Mouse (Mus musculus): Measurements from ENCODE around the gene Fam193b. TPM values are rescaled to one million over a fixed set of nuclear protein-coding genes. Genes with fewer than 3 reads are reported as not detected.

The Fam193b gene
- polyA plus RNA-seq, 2 experiments = 4.0 to 20.9 TPM

DNA sequence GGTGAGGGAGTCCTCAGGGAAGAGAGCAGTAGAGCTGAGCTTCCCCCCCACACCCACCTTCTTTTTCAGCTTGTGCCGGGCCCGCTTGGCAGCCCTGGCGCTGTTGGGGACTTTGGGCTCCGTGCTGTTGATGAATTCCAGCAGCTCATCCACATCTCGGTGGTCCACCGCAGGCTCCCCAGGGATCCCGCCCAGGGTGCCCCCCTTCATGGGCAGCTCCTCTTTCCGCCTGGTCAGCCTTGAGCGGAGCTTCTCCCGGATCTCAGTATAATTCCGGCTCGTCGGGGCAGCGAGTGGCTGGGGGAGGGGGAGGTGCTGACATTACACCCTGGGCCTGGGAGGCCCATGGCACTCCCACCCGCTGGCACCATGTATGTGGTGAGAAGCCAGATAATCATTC, 21.9 kb downstream of the Fam193b start:
- no peaks in the 10 kb centered on the region for H3K27me3 ChIP-seq (ENCODE audit: control insufficient read depth, insufficient read depth, low read length)

DNA sequence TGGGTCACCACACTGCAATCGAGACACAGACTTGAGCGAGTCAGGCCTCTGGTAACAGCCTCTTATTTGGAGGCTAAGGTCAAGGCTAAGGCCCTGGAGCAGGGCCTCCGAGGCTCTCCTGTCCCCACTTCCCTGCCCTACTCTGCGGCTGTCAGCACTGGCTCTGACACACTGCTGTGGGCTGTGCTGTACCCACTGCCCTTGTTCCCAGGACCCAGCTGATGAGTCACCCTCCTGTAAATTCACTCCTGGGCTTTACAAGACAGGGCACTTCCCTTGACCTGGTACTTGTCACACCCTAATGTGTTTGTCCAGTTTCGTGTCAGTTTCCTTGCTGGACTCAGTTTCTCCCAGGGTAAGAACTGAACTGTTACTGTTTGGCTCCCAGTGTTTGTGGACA, 22.5 kb downstream of the Fam193b start:
- peaks cover 4 to 13% of the 10 kb centered on the region in 2 experiments; a peak in 3 of 4 replicates for H3K4me1 ChIP-seq (replicated peaks; ENCODE audit: control insufficient read depth in 2 of 2, insufficient read depth in 2 of 2, low read length in 1 of 2)
- no peak overlapping the region for H3K27ac ChIP-seq
- H3K4me2 ChIP-seq (ENCODE audit: low read depth) = no peak overlapping the region
- no peaks in the 10 kb centered on the region; the same call in none of the 2 replicates for H3K36me3 ChIP-seq (replicated peaks; ENCODE audit: control insufficient read depth, insufficient read depth, low read depth)
- TF ChIP-seq CTCF (IDR thresholded peaks at IDR 0.05; ENCODE audit: low read depth) = no peak
- no peak for TF ChIP-seq EP300 (IDR thresholded peaks at IDR 0.05; ENCODE audit: low read depth)
- H3K4me3 ChIP-seq (ENCODE audit: insufficient read depth in 1 of 2, low read depth in 2 of 2, low read length in 2 of 2) = no peak overlapping the region
- H3K9me3 ChIP-seq (ENCODE audit: control insufficient read depth, low read length) = no peaks in the 10 kb centered on the region
- no peaks in the 10 kb centered on the region for H3K27me3 ChIP-seq (ENCODE audit: control insufficient read depth, insufficient read depth, low read length)
- 75% methylated on average over 5 of the region's 5 CpGs for WGBS (ENCODE audit: insufficient replicate concordance)
- ATAC-seq (ENCODE audit: insufficient read depth) (no peak), DNase-seq (ENCODE audit: low read depth in 3 of 3, low spot score in 3 of 3) (no peak)
- H3K9ac ChIP-seq (replicated peaks) = no peak overlapping the region

More for the DNA sequence above, 21.9 kb downstream of the Fam193b start:
- no peak for TF ChIP-seq CTCF (IDR thresholded peaks at IDR 0.05; ENCODE audit: low read depth)
- TF ChIP-seq EP300 (IDR thresholded peaks at IDR 0.05; ENCODE audit: low read depth) = no peak
- no peaks in the 10 kb centered on the region; the same call in none of the 2 replicates for H3K36me3 ChIP-seq (replicated peaks; ENCODE audit: control insufficient read depth, insufficient read depth, low read depth)
- H3K4me1 ChIP-seq (replicated peaks; ENCODE audit: control insufficient read depth in 2 of 2, insufficient read depth in 2 of 2, low read length in 1 of 2) = peaks cover 4 to 13% of the 10 kb centered on the region in 2 experiments; a peak in 3 of 4 replicates
- 86% methylated on average over 15 of the region's 15 CpGs for WGBS (ENCODE audit: insufficient replicate concordance)
- H3K9me3 ChIP-seq (ENCODE audit: control insufficient read depth, low read length) = no peaks in the 10 kb centered on the region
- H3K4me3 ChIP-seq (ENCODE audit: insufficient read depth in 1 of 2, low read depth in 2 of 2, low read length in 2 of 2) = no peak overlapping the region
- H3K9ac ChIP-seq (replicated peaks) = no peak overlapping the region
- ATAC-seq (ENCODE audit: insufficient read depth) = no peak
- no peak for DNase-seq (ENCODE audit: low read depth in 3 of 3, low spot score in 3 of 3)
- H3K4me2 ChIP-seq (ENCODE audit: low read depth) = no peak overlapping the region
- H3K27ac ChIP-seq = no peak overlapping the region

DNA sequence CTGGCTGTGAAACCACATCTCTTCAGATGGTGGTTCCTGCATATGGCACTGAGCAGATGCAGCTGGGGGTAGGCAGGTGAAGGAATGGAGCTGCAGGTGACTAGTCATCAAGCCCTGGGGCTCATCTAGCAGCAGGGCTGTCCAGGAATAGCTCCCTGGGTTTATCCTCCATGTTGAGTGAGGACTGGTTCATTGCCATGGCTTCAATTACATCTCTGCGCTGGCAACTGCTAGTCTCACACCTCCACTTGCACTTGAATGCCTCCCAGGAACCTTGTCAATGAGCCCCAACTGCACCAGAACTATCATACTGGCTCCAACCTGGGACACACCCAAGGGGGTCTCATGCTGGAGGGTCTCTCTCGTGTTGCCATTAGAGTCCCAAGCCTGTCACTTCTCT, 23.0 kb downstream of the Fam193b start:
- no peak for ATAC-seq (ENCODE audit: insufficient read depth)
- no peak overlapping the region for H3K9ac ChIP-seq (replicated peaks)
- H3K4me3 ChIP-seq (ENCODE audit: insufficient read depth in 1 of 2, low read depth in 2 of 2, low read length in 2 of 2) = no peak overlapping the region
- H3K27me3 ChIP-seq (ENCODE audit: control insufficient read depth, insufficient read depth, low read length) = no peaks in the 10 kb centered on the region
- H3K4me1 ChIP-seq (replicated peaks; ENCODE audit: control insufficient read depth in 2 of 2, insufficient read depth in 2 of 2, low read length in 1 of 2) = peaks cover 4 to 13% of the 10 kb centered on the region in 2 experiments; a peak in 3 of 4 replicates
- H3K4me2 ChIP-seq (ENCODE audit: low read depth) = no peak overlapping the region
- no peak for TF ChIP-seq EP300 (IDR thresholded peaks at IDR 0.05; ENCODE audit: low read depth)
- TF ChIP-seq CTCF (IDR thresholded peaks at IDR 0.05; ENCODE audit: low read depth) = no peak
- DNase-seq (ENCODE audit: low read depth in 3 of 3, low spot score in 3 of 3) = no peak
- 82% methylated on average over 2 of the region's 2 CpGs for WGBS (ENCODE audit: insufficient replicate concordance)
- peaks cover 4% of the 10 kb centered on the region for H3K36me3 ChIP-seq (replicated peaks; ENCODE audit: control insufficient read depth, insufficient read depth, low read depth)
- H3K27ac ChIP-seq = no peak overlapping the region
- H3K9me3 ChIP-seq (ENCODE audit: control insufficient read depth, low read length) = no peaks in the 10 kb centered on the region

DNA sequence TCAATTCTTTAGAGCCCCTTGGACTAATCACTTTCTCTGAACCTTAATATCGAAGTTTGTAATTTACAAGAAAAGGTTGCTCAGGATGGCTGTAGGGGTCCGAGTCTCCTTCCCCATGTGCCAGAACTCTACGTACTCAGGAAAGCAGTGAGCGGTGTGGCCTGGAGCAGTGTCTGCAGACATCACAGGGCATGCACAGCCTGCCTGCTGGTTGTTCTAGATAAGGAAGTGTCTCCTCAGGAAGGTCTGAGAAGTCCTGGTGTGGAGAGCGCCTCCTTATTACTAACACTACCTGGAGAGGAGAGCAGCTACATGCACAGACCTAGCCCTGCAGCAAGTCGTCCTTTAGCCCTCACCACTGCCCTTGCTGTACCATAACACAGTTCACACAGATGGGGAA, 26.1 kb downstream of the Fam193b start:
- peaks cover 4 to 18% of the 10 kb centered on the region in 2 experiments; a peak in 3 of 4 replicates for H3K4me1 ChIP-seq (replicated peaks; ENCODE audit: control insufficient read depth in 2 of 2, insufficient read depth in 2 of 2, low read length in 1 of 2)
- WGBS (ENCODE audit: insufficient replicate concordance) = 25% methylated on average over 6 of the region's 6 CpGs
- peaks cover 13% of the 10 kb centered on the region for H3K36me3 ChIP-seq (replicated peaks; ENCODE audit: control insufficient read depth, insufficient read depth, low read depth)
- no peak overlapping the region for H3K9ac ChIP-seq (replicated peaks)
- H3K9me3 ChIP-seq (ENCODE audit: control insufficient read depth, low read length) = no peaks in the 10 kb centered on the region
- H3K4me3 ChIP-seq (ENCODE audit: insufficient read depth in 1 of 2, low read depth in 2 of 2, low read length in 2 of 2) = no peak overlapping the region
- no peaks in the 10 kb centered on the region for H3K27me3 ChIP-seq (ENCODE audit: control insufficient read depth, insufficient read depth, low read length)
- DNase-seq (ENCODE audit: low read depth in 3 of 3, low spot score in 3 of 3) (peak in 2 of 3 experiments; percentile 45 to 47), ATAC-seq (ENCODE audit: insufficient read depth) (peak; percentile 93)
- no peak overlapping the region for H3K27ac ChIP-seq
- peak overlapping the region; percentile 4 for H3K4me2 ChIP-seq (ENCODE audit: low read depth)
- TF ChIP-seq CTCF (IDR thresholded peaks at IDR 0.05; ENCODE audit: low read depth) (no peak), EP300 (IDR thresholded peaks at IDR 0.05; ENCODE audit: low read depth) (peak; percentile 54)

DNA sequence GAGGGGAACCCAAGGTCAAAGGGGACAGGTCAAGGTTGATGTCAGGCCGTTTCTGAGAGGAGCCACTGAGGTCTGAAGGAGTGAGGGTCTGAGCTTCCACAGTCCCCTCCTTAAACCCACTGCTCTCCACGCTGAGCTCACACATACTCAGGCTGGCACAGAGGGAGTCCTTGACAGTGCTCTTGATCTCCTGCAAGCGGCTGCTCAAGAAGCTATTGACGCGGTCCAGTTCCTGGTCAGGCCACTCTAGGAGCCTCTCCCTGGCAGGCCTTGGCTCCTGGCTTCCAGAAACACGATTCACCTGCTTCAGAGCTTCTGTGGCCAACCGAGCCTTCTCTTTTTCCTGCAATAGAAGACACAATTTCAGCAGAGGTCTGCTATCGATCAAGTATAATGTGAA, 27.5 kb downstream of the Fam193b start:
- H3K4me2 ChIP-seq (ENCODE audit: low read depth) = no peak overlapping the region
- no peak for ATAC-seq (ENCODE audit: insufficient read depth)
- H3K27me3 ChIP-seq (ENCODE audit: control insufficient read depth, insufficient read depth, low read length) = no peaks in the 10 kb centered on the region
- no peak for DNase-seq (ENCODE audit: low read depth in 3 of 3, low spot score in 3 of 3)
- H3K27ac ChIP-seq = no peak overlapping the region
- no peak overlapping the region for H3K4me3 ChIP-seq (ENCODE audit: insufficient read depth in 1 of 2, low read depth in 2 of 2, low read length in 2 of 2)
- 81% methylated on average over 8 of the region's 8 CpGs for WGBS (ENCODE audit: insufficient replicate concordance)
- H3K9me3 ChIP-seq (ENCODE audit: control insufficient read depth, low read length) = no peaks in the 10 kb centered on the region
- no peak overlapping the region for H3K9ac ChIP-seq (replicated peaks)
- peaks cover 19% of the 10 kb centered on the region for H3K36me3 ChIP-seq (replicated peaks; ENCODE audit: control insufficient read depth, insufficient read depth, low read depth)
- H3K4me1 ChIP-seq (replicated peaks; ENCODE audit: control insufficient read depth in 2 of 2, insufficient read depth in 2 of 2, low read length in 1 of 2) = peaks cover 4 to 18% of the 10 kb centered on the region in 2 experiments; a peak in 3 of 4 replicates
- TF ChIP-seq EP300 (IDR thresholded peaks at IDR 0.05; ENCODE audit: low read depth) (no peak), CTCF (IDR thresholded peaks at IDR 0.05; ENCODE audit: low read depth) (no peak)
